Mouse (Mus musculus): ENCODE data around the gene Slc22a14. TPM values are rescaled to one million over a fixed set of nuclear protein-coding genes. Genes with fewer than 3 reads are reported as not detected.

Slc22a14 gene
- polyA plus RNA-seq, 1 experiment from 2014 or later, result not detected

- no peak for ATAC-seq (ENCODE audit: low FRiP score, low read depth)
- Histone ChIP-seq H3K27me3 (no peaks in the 10 kb centered on the region), H3K27ac (replicated peaks) (no peak overlapping the region), H3K4me3 (no peak overlapping the region), H3K36me3 (peaks cover 6% of the 10 kb centered on the region), H3K4me2 (replicated peaks) (no peak overlapping the region), H3K9ac (replicated peaks) (no peak overlapping the region), H3K4me1 (no peaks in the 10 kb centered on the region; the same call in 1 of the 2 replicates), H3K9me3 (no peaks in the 10 kb centered on the region)
- 82% methylated on average over 6 of the region's 6 CpGs for WGBS
Measured at GRCm38 (mm10) chr9:119355943-119356342, 9.4 kb downstream of the Slc22a14 start.

GRCm38 (mm10) chr9:119353926-119354325 is 11.4 kb downstream of the Slc22a14 start:
- no peak for ATAC-seq (ENCODE audit: low FRiP score, low read depth)
- no peaks in the 10 kb centered on the region for H3K9me3 ChIP-seq
- H3K36me3 ChIP-seq, result peaks cover 20% of the 10 kb centered on the region
- no peaks in the 10 kb centered on the region; the same call in 1 of the 2 replicates for H3K4me1 ChIP-seq
- no peak overlapping the region for H3K27ac ChIP-seq (replicated peaks)
- no peak overlapping the region for H3K4me3 ChIP-seq
- no peaks in the 10 kb centered on the region for H3K27me3 ChIP-seq
- no peak overlapping the region for H3K9ac ChIP-seq (replicated peaks)
- 77% methylated on average over 6 of the region's 6 CpGs for WGBS
- no peak overlapping the region for H3K4me2 ChIP-seq (replicated peaks)

GRCm38 (mm10) chr9:119352060-119352459 is 13.3 kb downstream of the Slc22a14 start:
- no peak overlapping the region for H3K4me2 ChIP-seq (replicated peaks)
- WGBS, result 19% methylated on average over 4 of the region's 4 CpGs
- ATAC-seq (ENCODE audit: low FRiP score, low read depth), result peak; percentile 86

GRCm38 (mm10) chr9:119350947-119351705 is 14.2 kb downstream of the Slc22a14 start:
- no peak for ATAC-seq (ENCODE audit: low FRiP score, low read depth)

More at GRCm38 (mm10) chr9:119352060-119352459, 13.3 kb downstream of the Slc22a14 start:
- Histone ChIP-seq H3K27ac (replicated peaks) (no peak overlapping the region), H3K27me3 (no peaks in the 10 kb centered on the region), H3K4me3 (no peak overlapping the region), H3K36me3 (peaks cover 36% of the 10 kb centered on the region), H3K9me3 (no peaks in the 10 kb centered on the region), H3K9ac (replicated peaks) (no peak overlapping the region), H3K4me1 (no peaks in the 10 kb centered on the region)

GRCm38 (mm10) chr9:119350531-119350930 is 14.8 kb downstream of the Slc22a14 start:
- ATAC-seq (ENCODE audit: low FRiP score, low read depth), result no peak
- WGBS, result 89% methylated on average over 3 of the region's 3 CpGs
- Histone ChIP-seq H3K9ac (replicated peaks) (no peak overlapping the region), H3K27me3 (no peaks in the 10 kb centered on the region), H3K4me1 (no peaks in the 10 kb centered on the region), H3K4me2 (replicated peaks) (no peak overlapping the region), H3K9me3 (no peaks in the 10 kb centered on the region), H3K36me3 (peaks cover 51% of the 10 kb centered on the region), H3K27ac (replicated peaks) (no peak overlapping the region), H3K4me3 (no peak overlapping the region)

More at GRCm38 (mm10) chr9:119350947-119351705, 14.2 kb downstream of the Slc22a14 start:
- Histone ChIP-seq H3K36me3 (peaks cover 46% of the 10 kb centered on the region), H3K4me3 (no peak overlapping the region), H3K9ac (replicated peaks) (no peak overlapping the region), H3K9me3 (no peaks in the 10 kb centered on the region), H3K27me3 (no peaks in the 10 kb centered on the region), H3K27ac (replicated peaks) (no peak overlapping the region), H3K4me2 (replicated peaks) (no peak overlapping the region), H3K4me1 (no peaks in the 10 kb centered on the region)
- 91% methylated on average over 10 of the region's 10 CpGs for WGBS

GRCm38 (mm10) chr9:119346376-119346775 is 19.0 kb downstream of the Slc22a14 start:
- peaks cover 74% of the 10 kb centered on the region for H3K36me3 ChIP-seq
- H3K27me3 ChIP-seq, result no peaks in the 10 kb centered on the region

GRCm38 (mm10) chr9:119342728-119343127 is 22.6 kb downstream of the Slc22a14 start:
- H3K4me1 ChIP-seq, result peaks cover 28% of the 10 kb centered on the region
- no peak for ATAC-seq (ENCODE audit: low FRiP score, low read depth)
- peaks cover 21% of the 10 kb centered on the region for H3K27me3 ChIP-seq
- 92% methylated on average over 7 of the region's 7 CpGs for WGBS
- peak overlapping the region; percentile 85; the same call in 1 of the 2 replicates for H3K4me3 ChIP-seq
- H3K36me3 ChIP-seq, result peaks cover 46% of the 10 kb centered on the region
- H3K9me3 ChIP-seq, result no peaks in the 10 kb centered on the region
- H3K4me2 ChIP-seq (replicated peaks), result peak overlapping the region; percentile 76
- H3K9ac ChIP-seq (replicated peaks), result no peak overlapping the region
- no peak overlapping the region for H3K27ac ChIP-seq (replicated peaks)

More at GRCm38 (mm10) chr9:119346376-119346775, 19.0 kb downstream of the Slc22a14 start:
- Histone ChIP-seq H3K4me1 (peaks cover 12% of the 10 kb centered on the region), H3K4me2 (replicated peaks) (no peak overlapping the region), H3K9me3 (no peaks in the 10 kb centered on the region), H3K27ac (replicated peaks) (no peak overlapping the region), H3K4me3 (no peak overlapping the region), H3K9ac (replicated peaks) (no peak overlapping the region)
- ATAC-seq (ENCODE audit: low FRiP score, low read depth), result no peak
- 94% methylated on average over 8 of the region's 8 CpGs for WGBS

- under 1% methylated on average over 68 of the region's 68 CpGs for WGBS
- Histone ChIP-seq H3K27ac (replicated peaks) (peak within 1 kb of the TSS; percentile 87), H3K4me3 (peak within 1 kb of the TSS; percentile 85), H3K36me3 (peaks cover 30% of the 10 kb centered on the region), H3K9ac (replicated peaks) (peak within 1 kb of the TSS; percentile 89), H3K9me3 (no peaks in the 10 kb centered on the region), H3K4me1 (peaks cover 28% of the 10 kb centered on the region), H3K4me2 (replicated peaks) (peak within 1 kb of the TSS; percentile 76), H3K27me3 (peaks cover 21% of the 10 kb centered on the region)
- peak; percentile 99 for ATAC-seq (ENCODE audit: low FRiP score, low read depth)
Measured at GRCm38 (mm10) chr9:119340909-119341816, 24.2 kb downstream of the Slc22a14 start, which contains the start of gene Myd88. Gene Myd88 (minus strand): TSS chr9:119341411.

GRCm38 (mm10) chr9:119340212-119340580 is 25.2 kb downstream of the Slc22a14 start:
- H3K4me2 ChIP-seq (replicated peaks), result peak overlapping the region; percentile 76
- no peak overlapping the region for H3K27ac ChIP-seq (replicated peaks)
- 7% methylated on average over 8 of the region's 8 CpGs for WGBS
- H3K9me3 ChIP-seq, result no peaks in the 10 kb centered on the region
- peak overlapping the region; percentile 56; the same call in 1 of the 2 replicates for H3K9ac ChIP-seq (replicated peaks)
- ATAC-seq (ENCODE audit: low FRiP score, low read depth), result no peak
- peaks cover 28% of the 10 kb centered on the region for H3K4me1 ChIP-seq
- peaks cover 21% of the 10 kb centered on the region for H3K36me3 ChIP-seq
- peaks cover 21% of the 10 kb centered on the region for H3K27me3 ChIP-seq
- peak overlapping the region; percentile 85 for H3K4me3 ChIP-seq

- Histone ChIP-seq H3K27me3 (peaks cover 21% of the 10 kb centered on the region), H3K4me2 (replicated peaks) (peak within 1 kb of the TSS; percentile 76), H3K27ac (replicated peaks) (peak within 1 kb of the TSS; percentile 87), H3K4me1 (peaks cover 28% of the 10 kb centered on the region), H3K36me3 (peaks cover 16% of the 10 kb centered on the region), H3K4me3 (peak within 1 kb of the TSS; percentile 85), H3K9me3 (no peaks in the 10 kb centered on the region), H3K9ac (replicated peaks) (peak within 1 kb of the TSS; percentile 56)
- WGBS, result 2% methylated on average over 43 of the region's 43 CpGs
- no peak for ATAC-seq (ENCODE audit: low FRiP score, low read depth)
Measured at GRCm38 (mm10) chr9:119339558-119340211, 25.7 kb downstream of the Slc22a14 start, which contains the start of gene Acaa1a. Gene Acaa1a (plus strand): TSS chr9:119339676.

GRCm38 (mm10) chr9:119339106-119339505 is 26.2 kb downstream of the Slc22a14 start:
- Histone ChIP-seq H3K4me3 (peak overlapping the region; percentile 85), H3K9me3 (no peaks in the 10 kb centered on the region), H3K9ac (replicated peaks) (0 out of 2 replicates have a peak overlapping the region, but pooled peaks have one; percentile 56), H3K4me2 (replicated peaks) (peak overlapping the region; percentile 76), H3K27ac (replicated peaks) (no peak overlapping the region), H3K4me1 (peaks cover 28% of the 10 kb centered on the region), H3K36me3 (peaks cover 10% of the 10 kb centered on the region), H3K27me3 (peaks cover 21% of the 10 kb centered on the region)
- no peak for ATAC-seq (ENCODE audit: low FRiP score, low read depth)
- WGBS, result 53% methylated on average over 7 of the region's 7 CpGs

All from midbrain, embryonic 12.5 days (tissue).